Mouse (Mus musculus): ENCODE measurements around the gene Gm10964. TPM values are rescaled to one million over a fixed set of nuclear protein-coding genes. Genes with fewer than 3 reads are reported as not detected.
"Not testable (repeated sequence)": the region's sequence is repeated elsewhere in the genome, so short reads cannot be mapped to it uniquely, and the experiment has no call there.

The Gm10964 gene
- polyA plus RNA-seq, 1 experiment from 2014 or later: not detected

DNA sequence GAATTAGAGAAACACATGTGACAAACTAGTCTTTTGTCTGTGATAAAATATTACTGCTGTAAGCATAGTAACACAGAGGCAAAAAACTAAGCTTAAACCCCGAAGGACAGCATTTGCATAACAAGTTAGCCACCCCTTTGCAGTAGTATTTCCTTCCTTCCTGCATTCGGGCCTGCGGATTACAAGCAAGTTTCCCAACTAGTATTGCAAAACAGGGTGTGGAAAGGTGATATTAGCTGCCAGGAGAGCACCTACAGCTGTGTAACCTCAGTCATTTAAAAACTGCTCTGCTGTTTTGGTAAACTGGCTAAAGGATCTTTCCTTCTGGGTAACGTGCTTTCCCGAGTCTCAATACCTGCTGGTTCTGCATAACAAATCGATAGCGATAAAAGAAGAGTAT lies 48.1 kb downstream of the Gm10964 start:
- Histone ChIP-seq H3K4me1 (peaks cover 14% of the 10 kb centered on the region; the same call in 1 of the 2 replicates), H3K4me3 (no peak overlapping the region), H3K27ac (no peak overlapping the region), H3K9ac (no peak overlapping the region), H3K27me3 (no peaks in the 10 kb centered on the region), H3K9me3 (no peaks in the 10 kb centered on the region), H3K4me2 (replicated peaks) (no peak overlapping the region), H3K36me3 (no peaks in the 10 kb centered on the region)
- no peak for ATAC-seq (ENCODE audit: insufficient number of reproducible peaks, insufficient read depth, low FRiP score, low TSS enrichment)
- 73% methylated on average over 7 of the region's 7 CpGs for WGBS

DNA sequence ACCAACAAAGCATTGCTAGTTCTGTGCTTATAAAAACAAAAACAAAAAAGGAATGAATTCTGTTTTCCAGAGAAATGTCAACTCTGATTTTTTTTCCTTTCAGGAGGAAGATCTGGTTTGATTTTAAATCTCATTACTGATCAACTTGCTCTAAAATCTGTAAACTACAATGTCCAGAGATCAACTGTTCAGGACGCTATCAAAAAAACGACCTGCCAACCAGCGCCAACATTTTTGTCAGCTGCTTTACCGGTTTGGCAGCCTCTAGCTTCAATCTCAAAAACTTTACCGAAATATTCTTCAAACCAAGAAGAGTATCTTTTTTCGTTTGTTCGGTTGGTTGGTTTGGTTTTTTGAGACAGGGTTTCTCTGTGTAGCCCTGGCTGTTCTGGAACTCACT lies 49.9 kb downstream of the Gm10964 start:
- WGBS: 81% methylated on average over 7 of the region's 7 CpGs
- peaks cover 14% of the 10 kb centered on the region; the same call in 1 of the 2 replicates for H3K4me1 ChIP-seq
- no peaks in the 10 kb centered on the region for H3K9me3 ChIP-seq
- H3K4me2 ChIP-seq (replicated peaks): peak overlapping the region; percentile 90
- ATAC-seq (ENCODE audit: insufficient number of reproducible peaks, insufficient read depth, low FRiP score, low TSS enrichment): no peak
- H3K9ac ChIP-seq: no peak overlapping the region
- H3K27ac ChIP-seq: no peak overlapping the region
- no peak overlapping the region for H3K4me3 ChIP-seq
- no peaks in the 10 kb centered on the region for H3K27me3 ChIP-seq
- no peaks in the 10 kb centered on the region for H3K36me3 ChIP-seq

DNA sequence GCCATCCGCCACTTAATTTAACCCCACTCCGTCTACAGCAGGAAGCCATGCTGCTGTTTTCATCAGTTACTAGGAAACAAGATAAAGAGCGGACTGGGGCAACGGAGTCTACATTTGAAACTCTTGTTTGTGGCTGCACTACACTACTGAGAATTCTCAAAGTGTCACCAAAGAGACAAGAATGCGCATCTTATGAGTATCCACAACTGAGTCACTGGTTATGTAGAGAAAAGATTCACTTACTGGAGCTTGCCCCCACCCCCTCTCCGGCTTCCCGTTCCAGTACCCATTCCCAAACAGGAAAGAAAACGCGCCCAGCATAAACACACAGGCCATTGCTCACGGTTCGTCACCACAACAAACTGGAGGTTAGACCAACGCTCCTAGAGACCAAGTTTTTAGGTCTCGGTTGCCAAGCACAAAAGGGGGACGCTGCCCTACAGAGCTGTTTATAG lies 50.8 kb downstream of the Gm10964 start:
- Histone ChIP-seq H3K9me3 (no peaks in the 10 kb centered on the region), H3K4me3 (peak overlapping the region; percentile 88), H3K9ac (peak overlapping the region; percentile 91), H3K4me2 (replicated peaks) (peak overlapping the region; percentile 90), H3K4me1 (peaks cover 14% of the 10 kb centered on the region; the same call in 1 of the 2 replicates), H3K36me3 (no peaks in the 10 kb centered on the region), H3K27me3 (no peaks in the 10 kb centered on the region), H3K27ac (peak overlapping the region; percentile 89)
- ATAC-seq (ENCODE audit: insufficient number of reproducible peaks, insufficient read depth, low FRiP score, low TSS enrichment): no peak
- 2% methylated on average over 14 of the region's 14 CpGs for WGBS

- peaks cover 14% of the 10 kb centered on the region; the same call in 1 of the 2 replicates for H3K4me1 ChIP-seq
- H3K9me3 ChIP-seq: no peaks in the 10 kb centered on the region
- no peaks in the 10 kb centered on the region for H3K27me3 ChIP-seq
- peak overlapping the region; percentile 91 for H3K9ac ChIP-seq
- H3K4me2 ChIP-seq (replicated peaks): peak overlapping the region; percentile 90
- 2% methylated on average over 54 of the region's 61 CpGs for WGBS
- peak overlapping the region; percentile 88 for H3K4me3 ChIP-seq
- ATAC-seq (ENCODE audit: insufficient number of reproducible peaks, insufficient read depth, low FRiP score, low TSS enrichment): peak; percentile 68
- no peaks in the 10 kb centered on the region for H3K36me3 ChIP-seq
- peak overlapping the region; percentile 89 for H3K27ac ChIP-seq
Observed at GRCm38 (mm10) chr3:103790346-103791145, 51.4 kb downstream of the Gm10964 start.

GRCm38 (mm10) chr3:103791230-103792110 lies 52.3 kb downstream of the Gm10964 start, which contains the start of gene Hipk1:
Gene Hipk1, minus strand, starts transcription at chr3:103791563.
- Histone ChIP-seq H3K9ac (peak within 1 kb of the TSS; percentile 91), H3K4me3 (peak within 1 kb of the TSS; percentile 88), H3K27ac (peak within 1 kb of the TSS; percentile 89), H3K4me2 (replicated peaks) (peak within 1 kb of the TSS; percentile 90), H3K9me3 (no peaks in the 10 kb centered on the region), H3K27me3 (no peaks in the 10 kb centered on the region), H3K36me3 (no peaks in the 10 kb centered on the region), H3K4me1 (peaks cover 14% of the 10 kb centered on the region; the same call in 1 of the 2 replicates)
- peak; percentile 93 for ATAC-seq (ENCODE audit: insufficient number of reproducible peaks, insufficient read depth, low FRiP score, low TSS enrichment)
- 10% methylated on average over 49 of the region's 49 CpGs for WGBS

GRCm38 (mm10) chr3:103792111-103792406 lies 52.9 kb downstream of the Gm10964 start:
- H3K4me2 ChIP-seq (replicated peaks): peak overlapping the region; percentile 90
- WGBS: 84% methylated on average over 5 of the region's 5 CpGs
- not testable (repeated sequence) for H3K27ac ChIP-seq; H3K27me3 ChIP-seq; H3K9ac ChIP-seq; H3K9me3 ChIP-seq; H3K36me3 ChIP-seq; ATAC-seq (ENCODE audit: insufficient number of reproducible peaks, insufficient read depth, low FRiP score, low TSS enrichment)
- peaks cover 14% of the 10 kb centered on the region; the same call in 1 of the 2 replicates for H3K4me1 ChIP-seq
- H3K4me3 ChIP-seq: peak overlapping the region; percentile 88; the same call in 1 of the 2 replicates

GRCm38 (mm10) chr3:103792566-103792965 lies 53.4 kb downstream of the Gm10964 start:
- no peak overlapping the region for H3K4me2 ChIP-seq (replicated peaks)
- H3K9me3 ChIP-seq: no peaks in the 10 kb centered on the region
- H3K36me3 ChIP-seq: no peaks in the 10 kb centered on the region
- ATAC-seq (ENCODE audit: insufficient number of reproducible peaks, insufficient read depth, low FRiP score, low TSS enrichment): no peak
- WGBS: 69% methylated on average over 1 of the region's 1 CpGs
- H3K27me3 ChIP-seq: no peaks in the 10 kb centered on the region
- no peak overlapping the region for H3K4me3 ChIP-seq
- H3K4me1 ChIP-seq: peaks cover 14% of the 10 kb centered on the region; the same call in 1 of the 2 replicates
- no peak overlapping the region for H3K27ac ChIP-seq
- no peak overlapping the region for H3K9ac ChIP-seq

Other genes with a start within 250 kb of the Gm10964 start
- gene Syt6, start 164.1 kb upstream of the Gm10964 start, polyA plus RNA-seq (2016; fragmentation: Nextera tagmentation; extraction: Ambion mirVana): 1.1 and 2.3 TPM in 2 replicates
- 0.13 and 0.23 TPM in 2 replicates for gene Atg4a-ps, start 93.3 kb upstream of the Gm10964 start, polyA plus RNA-seq (2016; fragmentation: Nextera tagmentation; extraction: Ambion mirVana)
- gene Olfml3, start 1.4 kb upstream of the Gm10964 start, polyA plus RNA-seq (2016; fragmentation: Nextera tagmentation; extraction: Ambion mirVana): 34.9 and 36.9 TPM in 2 replicates
- 12.6 and 13.1 TPM in 2 replicates for gene Hipk1, start 52.2 kb downstream of the Gm10964 start, polyA plus RNA-seq (2016; fragmentation: Nextera tagmentation; extraction: Ambion mirVana)
- 25.5 and 26.0 TPM in 2 replicates for gene Dclre1b, start 70.1 kb downstream of the Gm10964 start, polyA plus RNA-seq (2016; fragmentation: Nextera tagmentation; extraction: Ambion mirVana)
- gene Ap4b1, start 70.2 kb downstream of the Gm10964 start, polyA plus RNA-seq (2016; fragmentation: Nextera tagmentation; extraction: Ambion mirVana): 24.0 and 24.8 TPM in 2 replicates
- 0.18 and 0.27 TPM in 2 replicates for gene Gm43064, start 70.2 kb downstream of the Gm10964 start, polyA plus RNA-seq (2016; fragmentation: Nextera tagmentation; extraction: Ambion mirVana)
- 0.11 TPM in 1 of 2 replicates, not detected in the other for gene Bcl2l15, start 93.2 kb downstream of the Gm10964 start, polyA plus RNA-seq (2016; fragmentation: Nextera tagmentation; extraction: Ambion mirVana)
- gene Ptpn22, start 120.4 kb downstream of the Gm10964 start, polyA plus RNA-seq (2016; fragmentation: Nextera tagmentation; extraction: Ambion mirVana): 0.37 and 0.66 TPM in 2 replicates
- gene Rsbn1, start 174.8 kb downstream of the Gm10964 start, polyA plus RNA-seq (2016; fragmentation: Nextera tagmentation; extraction: Ambion mirVana): 17.3 and 18.6 TPM in 2 replicates
- 46.5 and 51.4 TPM in 2 replicates for gene Phtf1, start 228.7 kb downstream of the Gm10964 start, polyA plus RNA-seq (2016; fragmentation: Nextera tagmentation; extraction: Ambion mirVana)

Measured in embryonic facial prominence, embryonic 12.5 days (tissue).